Mouse (Mus musculus) layer of hippocampus, postnatal 14 days (tissue): Measurements from ENCODE around the gene Plb1. TPM values are rescaled to one million over a fixed set of nuclear protein-coding genes. Genes with fewer than 3 reads are reported as not detected.

Source experiments
- DNase-seq, 2 experiments: peaks; one replicate each; pipeline ENCODE4 v3.0.0; 2021 to 2022; ENCODE audit warnings: low spot score in 2 of 2, mixed read lengths in 1 of 2
- total RNA-seq, 2 experiments: library from RNA; stranded (reverse); gene quantifications; 2 replicates each; pipeline ENCODE4 v1.2.3; 2021

Plb1 gene
- total RNA-seq, 2 experiments from 2014 or later, result 0.46 to 0.72 TPM

DNA sequence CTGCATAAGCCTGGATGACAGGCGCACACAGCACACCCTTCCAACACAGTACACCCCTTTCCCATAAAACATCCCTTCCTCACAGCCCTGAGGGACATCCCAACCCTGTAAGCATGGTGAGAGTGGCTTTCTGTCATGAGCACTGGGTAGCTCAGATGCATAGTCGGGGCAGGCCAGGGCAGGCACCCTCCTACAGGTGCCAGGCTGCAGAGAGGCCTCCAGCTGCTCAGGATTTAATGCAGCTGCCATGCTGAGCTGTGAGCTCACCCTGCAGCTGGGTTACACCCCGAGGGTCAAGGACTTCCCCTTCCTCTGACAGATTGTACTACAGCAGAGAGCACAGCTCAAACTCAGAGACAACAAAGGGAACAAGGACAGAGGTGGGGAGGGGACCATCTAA, 146.0 kb downstream of the Plb1 start:
- no peak for DNase-seq

DNA sequence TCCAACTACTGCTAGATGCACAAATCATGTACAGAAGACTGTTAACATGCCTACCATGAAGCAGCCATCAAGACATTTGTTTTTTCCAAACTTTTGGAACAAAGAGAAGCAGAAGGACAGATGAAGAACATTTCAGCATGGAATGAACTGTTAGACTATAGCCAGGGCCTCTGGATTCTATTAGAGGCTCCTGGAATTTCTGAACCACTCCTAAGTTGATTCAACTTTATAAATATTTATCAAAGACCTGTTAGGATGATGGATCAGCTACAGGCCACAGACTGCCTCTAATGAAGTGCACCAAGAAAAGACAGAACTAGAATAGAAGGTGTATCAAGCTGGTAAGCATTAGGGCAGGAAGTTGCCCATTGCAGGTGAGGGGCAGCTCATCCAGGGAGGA, 156.1 kb downstream of the Plb1 start:
- no peak for DNase-seq

DNA sequence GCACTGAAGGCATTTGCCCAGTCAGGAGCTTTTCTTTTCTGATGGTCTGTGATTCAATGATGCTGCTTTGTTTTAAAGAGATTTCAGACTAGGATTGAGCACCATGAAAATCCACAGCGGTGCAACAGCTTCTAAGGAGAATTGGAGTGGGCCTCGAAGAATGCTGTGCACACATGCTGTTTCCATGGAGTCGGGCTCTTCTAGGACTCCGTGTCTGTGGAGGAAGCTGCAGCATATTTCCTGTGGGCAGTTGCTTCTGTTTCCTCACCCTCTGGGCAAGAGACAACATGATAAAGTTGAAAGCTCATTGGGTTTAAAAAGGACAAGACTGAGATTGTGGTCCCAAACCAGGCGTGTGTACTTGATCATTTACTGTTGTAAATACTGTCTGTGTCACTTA, 157.8 kb downstream of the Plb1 start:
- DNase-seq, result no peak

DNA sequence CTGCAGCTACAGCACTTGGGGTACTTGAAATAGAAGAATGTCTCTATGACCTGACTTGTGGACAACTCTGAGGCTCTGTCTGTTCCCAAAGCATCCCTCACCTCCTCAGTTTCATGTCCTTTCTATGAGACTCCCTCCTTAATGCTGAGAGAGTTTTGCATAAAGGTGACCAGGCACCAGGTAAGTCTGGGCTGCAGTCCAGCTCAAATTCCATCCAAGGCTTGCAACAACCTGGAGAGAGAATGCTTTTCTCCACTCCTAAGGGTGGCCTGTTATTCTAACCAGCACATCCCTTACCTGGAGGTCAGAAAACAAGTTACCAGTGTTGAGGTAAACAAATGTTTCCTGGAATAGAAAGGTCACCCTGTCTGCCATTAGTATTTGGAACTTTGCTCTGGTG, 159.8 kb downstream of the Plb1 start:
- DNase-seq, result no peak

DNA sequence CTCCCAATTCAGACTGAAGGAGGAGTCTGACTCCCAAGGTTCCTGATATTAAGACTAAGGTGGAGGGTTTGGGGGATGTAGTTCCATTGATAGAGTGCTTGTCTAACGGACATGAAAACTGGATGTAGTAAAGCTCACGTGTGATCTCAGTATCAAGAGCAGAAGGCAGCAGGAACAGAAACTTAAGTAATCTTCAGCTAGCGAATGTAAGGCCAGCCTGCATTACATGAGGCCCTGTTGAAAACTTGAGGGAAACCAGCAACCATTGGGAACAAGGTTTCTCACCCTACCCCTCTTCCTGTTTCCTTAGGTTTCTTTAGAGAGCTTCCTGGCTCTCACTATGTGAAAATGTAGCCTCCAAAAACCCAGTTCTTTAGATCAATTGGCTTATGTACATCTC, 162.1 kb downstream of the Plb1 start:
- no peak for DNase-seq

DNA sequence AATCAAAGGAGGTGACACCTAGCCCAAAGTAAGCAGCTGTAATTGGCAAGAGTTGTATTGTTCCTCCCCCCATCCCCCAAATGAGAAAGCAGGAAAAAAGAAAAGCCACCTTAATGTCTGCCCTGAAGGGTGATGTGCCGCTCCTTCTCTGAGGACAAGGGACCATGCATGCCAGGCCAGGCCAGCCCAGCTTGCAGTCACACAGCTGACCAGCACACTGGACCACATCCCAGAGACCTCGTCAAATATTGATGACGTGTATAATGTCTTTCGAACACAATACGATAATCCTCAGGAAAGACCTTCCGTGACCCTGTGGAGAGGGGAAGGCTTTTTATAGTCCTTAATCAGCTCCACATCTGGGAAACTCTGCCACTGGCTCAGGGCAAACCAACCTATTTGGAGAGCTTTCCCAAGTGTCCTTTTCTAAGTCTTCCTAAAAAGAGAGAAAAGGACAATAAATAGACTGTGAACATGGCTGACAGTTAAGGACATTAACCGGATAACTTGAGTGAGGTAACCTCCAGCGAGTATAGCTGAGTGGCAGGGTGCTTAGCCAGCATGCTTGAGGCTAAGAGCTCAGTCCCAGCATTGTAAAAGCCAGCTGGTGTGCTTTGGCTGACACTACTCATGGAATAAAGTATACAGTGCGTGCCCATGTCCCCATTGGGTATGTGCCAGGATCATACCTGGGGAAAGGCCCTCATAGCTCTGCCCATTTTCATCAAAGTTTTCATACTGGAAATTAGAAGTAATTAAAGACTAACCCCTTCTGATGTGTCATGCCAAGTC, 162.8 kb downstream of the Plb1 start:
- no peak for DNase-seq

DNA sequence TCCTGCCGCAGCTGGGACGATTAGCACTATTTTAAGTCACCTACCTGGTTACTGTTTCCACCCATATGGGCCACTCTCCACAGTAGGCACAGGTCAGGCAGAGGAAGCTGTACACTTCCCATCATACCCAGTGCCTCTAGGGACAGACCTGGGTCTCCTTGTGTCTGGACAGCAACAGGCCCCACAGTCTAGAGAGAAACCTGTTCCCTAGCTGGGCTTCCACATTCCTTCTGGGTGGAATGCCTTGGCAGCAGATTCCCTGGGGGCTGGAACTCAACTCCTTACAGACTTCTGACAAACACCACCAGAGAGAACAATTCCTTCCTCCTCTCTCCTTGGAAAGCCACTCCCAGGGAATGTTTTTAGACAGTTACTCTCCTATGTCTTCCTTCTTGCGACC, 165.2 kb downstream of the Plb1 start:
- no peak for DNase-seq

DNA sequence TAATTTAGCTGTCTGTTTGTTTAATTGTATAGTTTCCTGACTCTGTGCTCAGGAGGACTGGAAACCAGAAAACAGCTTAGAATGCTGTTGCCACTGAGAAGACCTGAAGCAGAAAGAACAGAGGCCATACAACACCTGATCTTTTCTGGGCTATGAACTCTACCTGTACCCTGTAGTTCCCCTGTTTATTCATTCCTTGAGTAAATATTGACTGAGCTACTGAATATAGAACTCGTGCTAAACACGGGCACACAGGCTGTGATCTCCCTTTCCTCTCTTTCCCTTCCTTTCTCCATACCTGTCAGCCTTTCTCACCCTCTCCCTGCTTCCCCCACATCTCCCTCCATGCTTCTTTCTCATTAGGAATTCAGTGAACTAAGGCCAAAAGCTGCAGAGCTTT, 168.4 kb downstream of the Plb1 start:
- no peak for DNase-seq

DNA sequence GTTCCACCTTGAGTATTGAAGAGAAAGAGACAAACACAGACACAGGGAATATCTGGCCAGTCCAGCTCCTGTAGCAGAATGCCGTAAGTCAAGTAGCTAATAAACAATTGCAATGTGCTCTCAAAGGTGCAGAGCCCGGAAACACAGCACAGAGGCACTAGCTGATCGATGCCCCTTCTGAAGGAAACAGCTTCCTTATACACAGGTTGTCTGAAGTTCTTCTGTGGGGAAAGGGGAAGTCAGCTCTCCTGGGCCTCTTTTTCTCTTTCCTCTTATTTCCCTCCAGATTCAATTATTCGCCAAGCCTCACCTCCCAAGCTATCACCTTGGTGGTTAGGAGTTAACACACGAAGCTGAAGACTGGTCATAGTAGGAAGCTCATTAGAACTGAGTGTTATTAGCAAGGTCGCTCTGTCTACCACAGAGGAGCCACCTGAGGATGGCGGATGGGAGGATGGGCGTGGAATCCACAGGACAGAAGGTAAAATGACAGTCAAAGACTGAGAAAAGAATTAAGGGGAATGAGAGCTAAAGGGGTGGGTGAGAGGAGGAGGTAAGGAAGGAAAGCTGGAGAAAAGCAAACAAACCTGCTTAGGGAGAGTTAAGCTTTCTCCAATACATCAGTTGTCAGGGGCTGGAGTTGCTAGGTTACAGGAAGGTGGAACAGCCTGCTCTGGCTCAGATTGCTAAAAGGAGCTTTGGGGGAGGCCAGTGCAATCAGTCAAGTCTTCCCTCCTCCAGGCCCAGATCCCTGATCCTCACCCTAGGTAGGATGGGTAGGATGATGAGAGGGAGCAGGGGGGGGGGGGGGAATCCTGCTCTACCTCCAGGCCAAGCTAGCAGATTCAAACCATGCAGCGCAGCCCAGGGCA, 170.8 kb downstream of the Plb1 start:
- DNase-seq, result no peak

DNA sequence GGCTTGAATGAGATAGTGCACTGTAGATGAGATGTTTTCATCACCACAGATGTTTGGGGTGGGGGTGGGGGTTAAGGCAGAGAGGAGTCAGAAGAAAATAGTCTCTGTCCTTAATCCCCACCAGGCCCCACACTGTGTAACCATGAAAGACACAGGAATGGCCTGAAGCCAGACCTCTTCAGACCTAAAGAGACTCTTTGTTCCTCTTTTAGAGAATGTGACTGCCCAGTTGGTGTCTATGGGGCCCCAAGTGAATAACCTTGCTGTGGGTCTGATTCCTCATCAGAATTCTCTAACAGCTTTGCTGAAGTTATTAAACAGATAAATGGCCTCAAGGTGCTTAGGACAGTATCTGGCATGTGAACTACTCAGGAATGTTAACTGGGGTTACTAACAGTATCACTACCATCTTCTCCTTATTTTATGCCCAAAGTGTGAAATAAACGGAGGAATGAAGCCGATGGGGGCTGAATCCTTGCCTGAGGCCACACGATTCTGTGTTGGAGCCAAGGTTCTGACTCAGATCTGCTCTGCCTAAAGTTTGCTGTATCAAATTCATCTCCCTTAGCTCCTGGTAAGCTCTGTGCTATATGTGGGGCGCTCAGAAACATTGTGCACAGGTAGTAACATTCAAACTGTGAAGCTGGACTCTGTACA, 172.8 kb downstream of the Plb1 start:
- no peak for DNase-seq

DNA sequence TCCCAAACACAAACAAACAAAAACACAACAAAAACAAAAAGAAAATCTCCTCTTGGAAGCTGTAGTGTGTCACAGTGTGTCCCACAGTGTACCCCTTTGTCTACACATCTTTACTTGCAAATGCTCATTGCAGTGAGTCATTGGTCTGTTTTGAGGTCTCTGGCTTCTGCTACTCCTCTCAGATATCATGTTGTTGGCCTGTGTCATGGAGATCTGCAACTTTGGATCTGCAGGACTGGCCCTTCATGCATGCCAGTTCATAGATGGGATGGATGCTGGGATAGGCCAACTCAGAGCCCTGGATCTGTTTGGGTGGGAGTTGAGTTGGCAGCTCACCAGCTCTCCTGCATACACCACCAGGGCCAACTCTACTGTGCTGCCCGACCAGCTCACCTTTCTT, 176.3 kb downstream of the Plb1 start:
- no peak for DNase-seq

DNA sequence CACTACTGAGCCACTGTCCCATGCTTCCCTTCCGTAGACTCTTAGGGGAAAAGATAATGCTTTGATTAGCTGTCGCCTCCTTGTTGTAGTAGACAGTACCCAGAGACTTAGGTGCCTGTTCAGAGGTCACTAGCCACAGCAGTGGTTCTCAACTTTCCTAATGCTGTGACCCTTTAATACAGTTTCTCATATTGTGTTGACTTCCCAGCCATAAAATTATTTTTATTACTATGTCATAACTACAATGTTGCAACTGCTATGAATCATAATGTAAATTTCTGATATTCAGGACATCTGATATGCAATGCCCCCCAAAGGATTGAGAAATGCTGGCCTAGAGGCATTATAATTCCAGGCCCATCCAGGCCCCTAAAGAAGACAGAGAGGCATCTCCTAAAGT, 177.2 kb downstream of the Plb1 start:
- DNase-seq, result no peak

DNA sequence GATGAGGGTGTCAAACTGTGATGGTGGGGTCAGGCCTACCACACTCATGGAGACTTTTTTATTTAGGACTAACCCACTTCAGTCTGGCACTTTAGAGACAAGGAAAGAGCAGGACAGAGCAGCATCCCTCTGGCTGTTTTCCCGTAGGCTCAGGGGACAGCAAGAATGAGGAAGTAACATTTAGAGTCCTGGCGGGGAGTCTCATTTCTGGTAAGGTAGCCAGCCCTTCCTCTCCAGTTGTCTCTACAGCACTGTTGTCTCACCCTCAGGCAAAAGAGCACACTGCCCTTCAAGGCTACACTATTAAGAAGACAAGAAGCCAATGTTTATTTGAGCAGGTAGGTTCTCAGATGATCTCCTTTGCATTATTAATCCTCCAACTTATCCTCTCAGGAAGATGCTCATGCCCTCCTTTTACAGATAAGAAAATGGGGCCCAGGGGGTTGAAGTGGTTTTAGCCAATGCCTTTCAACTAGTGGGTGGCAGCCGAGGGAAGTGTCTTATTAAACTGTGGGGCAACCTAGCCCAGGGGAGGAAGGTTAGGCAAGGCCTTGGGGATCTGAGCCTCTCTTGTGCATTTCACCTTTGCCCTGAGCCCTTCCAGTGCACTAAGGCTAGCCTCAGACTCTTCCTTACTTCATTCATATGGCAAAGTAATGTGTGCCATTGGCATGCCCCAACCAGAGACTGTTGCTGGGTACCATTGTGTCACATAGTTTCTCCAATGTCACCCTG, 178.6 kb downstream of the Plb1 start:
- DNase-seq, result no peak

DNA sequence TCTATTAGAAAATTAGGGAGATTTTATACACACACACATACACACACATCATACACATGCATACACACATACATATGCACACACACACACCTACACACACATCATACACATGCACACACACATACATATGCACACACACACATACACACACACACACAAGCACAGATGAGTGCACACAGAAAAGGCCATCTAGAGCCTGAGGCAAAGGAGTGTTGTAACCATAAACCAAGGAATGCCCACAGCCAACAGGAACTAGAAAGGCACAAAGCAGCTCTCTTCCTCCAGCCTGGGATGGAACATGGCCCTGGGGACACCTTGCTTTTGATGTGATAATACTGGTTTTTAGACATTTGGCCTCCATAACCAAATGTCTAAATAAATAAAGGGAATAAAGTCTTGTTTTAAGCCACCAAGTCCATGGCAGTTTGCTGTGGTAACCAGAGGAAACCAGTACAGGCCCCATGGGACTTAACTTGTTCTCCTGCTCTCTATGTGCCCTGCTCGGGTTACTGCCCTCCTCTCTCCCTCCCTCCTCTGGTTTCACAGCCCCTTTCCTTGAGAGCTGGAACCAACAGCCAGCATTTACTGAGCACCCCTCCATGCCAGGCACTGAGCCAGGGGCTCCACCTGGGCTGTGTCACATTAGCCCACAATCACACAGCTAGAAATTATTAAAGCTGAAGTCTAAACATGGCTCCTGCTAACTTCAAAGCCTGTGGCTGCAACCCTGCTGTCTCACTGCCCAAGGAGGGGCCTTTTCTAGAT, 179.9 kb downstream of the Plb1 start:
- no peak for DNase-seq

DNA sequence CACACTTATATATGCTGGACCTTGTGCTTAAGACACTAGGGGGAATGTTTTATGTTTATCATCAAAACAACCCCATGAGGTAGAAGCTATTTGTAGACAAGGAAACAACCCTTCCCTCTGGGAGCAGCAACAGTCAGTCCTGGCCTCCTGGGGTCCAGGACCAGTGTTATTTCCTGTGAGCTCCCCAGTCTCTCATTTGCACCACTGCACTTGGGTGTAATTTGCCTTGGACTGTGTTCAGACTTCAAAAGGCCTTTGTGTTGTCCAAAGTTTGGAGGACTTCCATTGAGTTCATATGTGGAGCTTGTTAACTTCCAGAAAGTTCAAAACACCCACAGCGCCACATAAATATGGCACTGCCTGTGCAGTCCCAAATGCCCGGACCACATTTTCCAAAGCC, 180.6 kb downstream of the Plb1 start:
- no peak for DNase-seq

DNA sequence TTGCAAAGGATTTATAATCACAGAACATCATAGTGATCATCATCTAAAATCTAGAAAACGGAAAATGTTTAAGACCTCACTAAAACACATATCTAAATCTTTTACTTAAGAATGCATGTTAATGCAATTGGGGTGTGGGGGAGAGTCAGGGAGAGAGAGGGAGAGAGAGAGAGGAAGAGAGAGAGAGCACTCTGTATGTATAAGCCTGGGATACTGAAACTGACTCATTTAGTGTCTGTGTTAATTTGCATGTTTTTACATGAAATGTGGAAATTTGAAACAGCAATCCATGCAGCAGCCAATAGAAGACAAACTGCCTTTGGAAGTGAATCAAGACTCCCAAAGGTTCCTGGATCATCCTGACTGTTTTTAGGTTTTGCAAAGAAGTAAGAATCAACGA, 181.1 kb downstream of the Plb1 start:
- DNase-seq, result no peak

DNA sequence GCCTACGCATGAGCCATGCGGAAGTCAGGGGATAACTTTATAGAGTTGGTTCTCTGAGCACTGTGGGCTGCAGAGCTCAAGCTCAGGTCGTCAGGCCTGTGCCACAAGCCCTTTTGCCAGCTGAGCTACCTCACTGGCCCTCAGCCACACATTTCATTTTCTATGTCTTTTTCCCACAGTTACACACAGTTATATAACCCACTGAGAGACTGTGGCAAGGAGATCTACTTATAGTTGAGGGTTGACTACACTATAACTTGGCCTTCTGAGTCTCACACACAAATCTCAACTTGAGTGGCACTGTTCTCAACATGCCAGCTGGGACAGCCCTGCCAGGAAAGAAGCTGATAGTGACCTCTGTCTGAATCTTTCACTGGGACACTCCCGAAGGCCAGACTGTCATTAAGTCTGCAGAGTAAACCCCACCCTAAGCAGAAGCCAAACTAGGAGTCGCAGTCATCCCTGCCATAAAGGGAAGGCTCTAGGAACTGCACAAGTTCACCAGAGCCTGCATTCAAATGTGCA, 182.0 kb downstream of the Plb1 start:
- DNase-seq, result no peak

DNA sequence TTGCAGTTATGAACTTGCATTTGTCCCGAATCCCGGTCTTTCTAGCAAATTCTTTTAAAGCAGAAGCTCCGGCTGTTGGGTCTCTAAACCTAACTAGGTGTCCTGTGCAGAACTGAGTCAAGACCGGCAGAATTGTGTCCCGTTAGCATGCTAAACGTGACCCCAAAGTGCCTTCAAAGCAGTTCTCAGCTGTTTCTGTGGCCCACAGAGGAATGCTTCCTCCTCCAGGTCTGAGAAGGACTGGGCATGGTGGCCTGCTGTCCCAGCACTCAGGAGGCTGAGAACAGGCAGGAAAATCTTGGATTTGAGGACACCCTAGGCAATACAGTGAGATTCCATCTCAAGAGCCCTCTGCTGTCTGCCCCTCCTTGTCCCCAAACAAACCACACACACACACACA, 183.0 kb downstream of the Plb1 start:
- DNase-seq, result no peak
